Mouse (Mus musculus): ENCODE data around the gene 4931409K22Rik. TPM values are rescaled to one million over a fixed set of nuclear protein-coding genes. Genes with fewer than 3 reads are reported as not detected.
A peak's percentile ranks its signal among the peaks of the same experiment; 100 is the strongest.

4931409K22Rik gene
- total and polyA plus RNA-seq, 2 experiments from 2014 or later: 0.11 TPM; not detected in 1

DNA sequence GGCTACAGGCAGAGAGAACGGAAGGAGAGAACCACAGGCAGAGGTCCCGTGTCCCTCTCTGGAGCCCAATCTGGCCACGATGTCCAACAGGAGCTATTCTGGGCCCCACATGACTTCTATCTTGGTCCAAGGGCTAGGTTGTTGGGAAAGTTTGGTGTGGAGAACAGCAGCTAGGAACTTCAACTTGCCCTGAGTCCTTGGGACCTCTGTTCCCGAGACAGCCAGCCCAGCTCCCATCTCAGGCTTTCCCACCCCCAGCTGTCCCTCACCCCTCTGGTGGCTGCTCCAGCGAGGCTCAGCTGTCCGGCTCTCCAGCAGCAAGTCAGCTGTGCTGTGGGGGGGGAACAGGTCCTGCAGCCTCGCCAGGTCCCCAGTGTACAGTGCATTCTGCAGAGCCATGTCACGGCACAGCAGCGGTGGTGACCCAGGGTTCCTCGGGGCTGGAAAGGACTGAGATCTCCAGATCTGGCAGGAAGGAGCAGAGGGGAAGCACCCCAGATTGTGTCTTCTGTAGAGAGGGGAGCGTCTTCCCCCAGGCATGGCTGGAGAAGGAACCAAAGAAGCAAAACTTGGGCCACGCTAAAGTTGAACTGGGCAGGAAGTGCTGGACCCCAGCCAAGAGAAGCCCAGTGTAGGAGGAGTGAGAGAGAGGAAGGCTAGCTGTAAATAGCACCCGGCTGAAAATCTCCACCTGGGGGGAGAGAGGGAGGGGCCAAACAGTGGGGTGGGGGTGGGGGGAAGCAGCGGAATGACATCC lies 16.0 kb downstream of the 4931409K22Rik start, which contains the start of gene Asb10:
TSS of gene Asb10 (minus strand) at position 592 of the 757 bp plus-strand sequence.
- 54% methylated on average over 14 of the region's 14 CpGs for WGBS
- DNase-seq: no peak

DNA sequence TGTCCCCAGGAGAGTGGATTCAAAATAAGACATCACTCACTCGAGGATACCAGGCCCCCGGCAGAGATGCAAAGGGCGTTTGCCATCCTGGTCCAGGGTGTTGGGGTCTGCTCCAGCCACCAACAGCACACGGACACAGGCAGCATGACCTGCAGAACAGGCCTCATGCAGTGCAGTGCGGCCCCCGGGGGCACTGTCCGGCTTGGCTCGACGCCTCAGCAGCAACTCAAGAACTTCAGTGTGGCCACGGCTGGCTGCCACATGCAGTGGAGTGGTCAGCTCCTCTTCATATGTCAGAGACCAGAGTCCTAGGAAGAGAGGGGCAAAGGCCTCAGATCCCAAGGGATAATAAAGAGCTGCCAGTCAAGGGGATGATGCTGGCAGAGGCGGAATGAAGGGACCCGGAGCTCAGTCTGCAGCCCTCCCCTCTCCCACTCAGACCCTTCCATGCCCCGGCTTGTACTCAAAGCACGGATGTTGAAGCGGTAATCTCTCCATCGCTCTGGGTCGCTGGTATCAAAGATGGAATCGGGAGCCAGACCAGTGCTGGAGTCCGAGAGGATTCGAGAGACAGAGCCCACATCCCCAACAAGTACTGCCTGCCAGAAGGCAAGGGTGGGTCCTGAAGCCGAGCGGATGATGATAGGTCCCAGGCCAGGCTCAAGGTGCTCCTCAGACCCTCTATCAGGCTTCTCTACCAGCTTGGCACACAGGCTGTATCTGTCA lies 16.9 kb downstream of the 4931409K22Rik start:
- Histone ChIP-seq H3K27ac (ENCODE audit: low read depth, low read length) (no peak overlapping the region), H3K4me1 (ENCODE audit: insufficient read depth) (no peaks in the 10 kb centered on the region), H3K36me3 (ENCODE audit: insufficient read depth) (no peaks in the 10 kb centered on the region), H3K27me3 (ENCODE audit: insufficient read depth, low read length) (no peaks in the 10 kb centered on the region), H3K4me3 (ENCODE audit: low read depth, low read length) (no peak overlapping the region), H3K4me2 (ENCODE audit: low read depth) (no peak overlapping the region), H3K9ac (no peak overlapping the region), H3K9me3 (ENCODE audit: low read length) (no peaks in the 10 kb centered on the region)
- DNase-seq (no peak), ATAC-seq (no peak)
- WGBS: 83% methylated on average over 22 of the region's 22 CpGs
- TF ChIP-seq CTCF (IDR thresholded peaks at IDR 0.05; ENCODE audit: low read depth): no peak

More for the DNA sequence above, 16.0 kb downstream of the 4931409K22Rik start, which contains the start of gene Asb10:
- Histone ChIP-seq H3K4me3 (ENCODE audit: low read depth, low read length) (no peak within 1 kb of the TSS), H3K9ac (no peak within 1 kb of the TSS), H3K27ac (ENCODE audit: low read depth, low read length) (no peak within 1 kb of the TSS), H3K9me3 (ENCODE audit: low read length) (no peaks in the 10 kb centered on the region), H3K36me3 (ENCODE audit: insufficient read depth) (no peaks in the 10 kb centered on the region), H3K4me2 (ENCODE audit: low read depth) (no peak within 1 kb of the TSS), H3K4me1 (ENCODE audit: insufficient read depth) (no peaks in the 10 kb centered on the region), H3K27me3 (ENCODE audit: insufficient read depth, low read length) (no peaks in the 10 kb centered on the region)
- no peak for ATAC-seq
- no peak for TF ChIP-seq CTCF (IDR thresholded peaks at IDR 0.05; ENCODE audit: low read depth)

DNA sequence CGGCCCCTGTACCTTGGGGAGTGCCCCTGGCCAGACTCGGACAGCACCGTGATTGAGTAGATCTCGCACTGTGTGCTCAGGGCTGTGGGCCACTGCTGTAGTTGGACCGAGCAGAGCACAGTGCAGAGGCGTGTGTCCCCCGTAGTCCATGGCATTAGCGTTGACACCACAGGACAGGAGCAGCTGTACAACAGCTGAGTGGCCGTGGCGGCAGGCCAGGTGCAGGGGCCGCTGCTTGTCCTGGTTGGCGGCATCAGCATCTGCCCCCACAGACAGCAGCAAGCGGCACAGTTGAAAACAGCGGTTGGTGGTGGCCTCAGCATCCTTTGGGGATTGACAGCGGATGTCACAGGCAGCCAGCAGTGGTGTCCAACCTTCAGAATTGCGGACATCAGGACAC lies 19.0 kb downstream of the 4931409K22Rik start:
- DNase-seq: no peak
- Histone ChIP-seq H3K9ac (no peak overlapping the region), H3K27ac (ENCODE audit: low read depth, low read length) (no peak overlapping the region), H3K4me2 (ENCODE audit: low read depth) (no peak overlapping the region), H3K9me3 (ENCODE audit: low read length) (no peaks in the 10 kb centered on the region), H3K27me3 (ENCODE audit: insufficient read depth, low read length) (no peaks in the 10 kb centered on the region), H3K4me1 (ENCODE audit: insufficient read depth) (no peaks in the 10 kb centered on the region), H3K36me3 (ENCODE audit: insufficient read depth) (no peaks in the 10 kb centered on the region), H3K4me3 (ENCODE audit: low read depth, low read length) (no peak overlapping the region)
- no peak for TF ChIP-seq CTCF (IDR thresholded peaks at IDR 0.05; ENCODE audit: low read depth)
- ATAC-seq: no peak
- WGBS: 61% methylated on average over 16 of the region's 16 CpGs

DNA sequence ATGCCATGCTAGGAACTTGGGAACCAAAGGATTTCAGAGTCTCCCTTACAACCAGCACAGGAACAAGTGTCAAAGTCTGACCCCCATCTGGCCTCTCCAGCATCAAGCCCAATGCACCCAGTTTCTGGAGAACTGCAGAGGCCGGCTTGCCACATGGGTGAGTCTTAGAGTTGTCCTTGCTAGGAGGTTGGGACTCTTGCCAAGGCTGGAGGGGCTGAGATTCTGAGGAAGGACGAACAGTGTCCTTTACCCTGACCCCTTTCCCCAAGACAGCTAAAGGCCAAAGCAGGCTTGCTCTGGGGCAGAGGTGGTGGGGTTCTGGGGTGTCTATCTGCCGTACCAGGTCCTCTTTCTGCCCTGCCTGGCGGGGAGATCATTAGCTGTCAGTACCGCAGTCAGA lies 20.1 kb downstream of the 4931409K22Rik start:
- no peaks in the 10 kb centered on the region for H3K36me3 ChIP-seq (ENCODE audit: insufficient read depth)
- no peak overlapping the region for H3K27ac ChIP-seq (ENCODE audit: low read depth, low read length)
- no peak for TF ChIP-seq CTCF (IDR thresholded peaks at IDR 0.05; ENCODE audit: low read depth)
- WGBS: 46% methylated on average over 5 of the region's 5 CpGs
- no peak overlapping the region for H3K4me2 ChIP-seq (ENCODE audit: low read depth)
- H3K4me3 ChIP-seq (ENCODE audit: low read depth, low read length): no peak overlapping the region
- ATAC-seq: no peak
- H3K27me3 ChIP-seq (ENCODE audit: insufficient read depth, low read length): no peaks in the 10 kb centered on the region
- no peaks in the 10 kb centered on the region for H3K4me1 ChIP-seq (ENCODE audit: insufficient read depth)
- H3K9me3 ChIP-seq (ENCODE audit: low read length): no peaks in the 10 kb centered on the region
- no peak for DNase-seq
- no peak overlapping the region for H3K9ac ChIP-seq

DNA sequence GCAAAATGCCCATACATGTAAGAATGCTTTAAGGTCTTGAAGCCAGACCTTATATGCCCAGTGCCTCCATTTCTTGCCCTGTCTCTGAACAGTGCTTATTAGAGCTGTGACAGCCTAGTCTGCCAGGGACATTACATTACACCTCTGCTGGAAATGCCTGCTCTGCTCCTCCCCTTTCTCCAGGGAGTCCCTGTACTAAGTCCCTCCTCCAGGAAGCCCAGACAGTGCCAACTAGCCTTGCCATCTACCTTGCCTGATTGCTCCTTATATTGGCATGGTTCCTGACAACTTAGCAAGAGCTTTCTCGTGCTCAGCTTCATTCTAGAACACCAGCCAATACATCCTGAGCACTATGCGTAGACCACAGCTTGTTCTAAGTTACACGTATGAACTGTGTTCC lies 20.9 kb downstream of the 4931409K22Rik start:
- H3K36me3 ChIP-seq (ENCODE audit: insufficient read depth): no peaks in the 10 kb centered on the region
- no peaks in the 10 kb centered on the region for H3K9me3 ChIP-seq (ENCODE audit: low read length)
- H3K27ac ChIP-seq (ENCODE audit: low read depth, low read length): no peak overlapping the region
- DNase-seq (no peak), ATAC-seq (no peak)
- H3K4me3 ChIP-seq (ENCODE audit: low read depth, low read length): no peak overlapping the region
- 66% methylated on average over 3 of the region's 3 CpGs for WGBS
- H3K4me1 ChIP-seq (ENCODE audit: insufficient read depth): no peaks in the 10 kb centered on the region
- no peaks in the 10 kb centered on the region for H3K27me3 ChIP-seq (ENCODE audit: insufficient read depth, low read length)
- H3K4me2 ChIP-seq (ENCODE audit: low read depth): no peak overlapping the region
- H3K9ac ChIP-seq: no peak overlapping the region
- no peak for TF ChIP-seq CTCF (IDR thresholded peaks at IDR 0.05; ENCODE audit: low read depth)

DNA sequence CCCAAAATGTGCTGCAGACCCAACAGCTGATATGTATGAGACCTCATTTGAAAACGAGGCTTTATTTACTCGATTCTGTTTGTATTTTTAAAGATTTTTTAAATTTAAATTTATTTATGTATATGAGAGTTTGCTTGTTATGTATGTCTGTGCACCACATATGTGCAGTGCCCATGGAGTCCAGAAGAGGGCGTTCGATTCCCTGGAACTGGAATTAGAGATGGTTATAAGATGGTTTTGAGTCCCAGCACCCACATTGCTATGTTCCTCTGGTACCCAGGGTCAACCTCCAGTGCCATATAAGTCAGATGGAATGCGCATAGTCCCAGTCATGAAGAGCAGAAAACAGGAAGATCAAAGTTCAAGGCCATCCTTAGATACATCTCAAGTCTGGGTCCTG lies 22.3 kb downstream of the 4931409K22Rik start:
- 61% methylated on average over 5 of the region's 5 CpGs for WGBS
- H3K27ac ChIP-seq (ENCODE audit: low read depth, low read length): no peak overlapping the region
- no peaks in the 10 kb centered on the region for H3K4me1 ChIP-seq (ENCODE audit: insufficient read depth)
- DNase-seq (no peak), ATAC-seq (no peak)
- H3K4me3 ChIP-seq (ENCODE audit: low read depth, low read length): no peak overlapping the region
- TF ChIP-seq CTCF (IDR thresholded peaks at IDR 0.05; ENCODE audit: low read depth): peak; percentile 24; the same call in 1 of the 2 replicates
- H3K9ac ChIP-seq: no peak overlapping the region
- H3K4me2 ChIP-seq (ENCODE audit: low read depth): no peak overlapping the region
- 0 out of 2 replicates have a peak, but pooled peaks cover 5% of the 10 kb centered on the region for H3K27me3 ChIP-seq (ENCODE audit: insufficient read depth, low read length)
- H3K9me3 ChIP-seq (ENCODE audit: low read length): no peaks in the 10 kb centered on the region
- no peaks in the 10 kb centered on the region for H3K36me3 ChIP-seq (ENCODE audit: insufficient read depth)

DNA sequence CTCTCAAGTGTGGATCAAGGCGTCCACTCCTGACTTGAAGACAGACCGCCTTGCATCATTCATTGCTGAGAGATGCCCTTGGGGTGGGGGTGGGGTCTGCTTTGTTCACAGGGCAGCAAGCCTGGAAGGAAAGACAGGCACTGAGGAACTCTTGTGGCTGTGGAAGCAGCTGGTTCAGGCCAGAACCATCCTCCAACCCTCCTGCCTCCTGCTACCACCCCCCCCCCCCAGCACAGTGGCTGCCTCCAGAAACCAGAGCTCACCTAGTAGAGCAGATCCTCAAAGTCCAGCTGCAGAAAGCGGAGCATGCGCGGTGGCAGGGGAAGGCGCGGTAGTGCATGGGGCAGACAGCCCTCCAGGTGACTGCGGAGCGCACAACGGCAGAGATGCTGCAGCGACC lies 23.2 kb downstream of the 4931409K22Rik start:
- Histone ChIP-seq H3K4me2 (ENCODE audit: low read depth) (no peak overlapping the region), H3K4me3 (ENCODE audit: low read depth, low read length) (no peak overlapping the region), H3K36me3 (ENCODE audit: insufficient read depth) (no peaks in the 10 kb centered on the region), H3K27me3 (ENCODE audit: insufficient read depth, low read length) (peaks cover 13% of the 10 kb centered on the region), H3K4me1 (ENCODE audit: insufficient read depth) (no peaks in the 10 kb centered on the region), H3K9ac (no peak overlapping the region), H3K27ac (ENCODE audit: low read depth, low read length) (no peak overlapping the region), H3K9me3 (ENCODE audit: low read length) (no peaks in the 10 kb centered on the region)
- 57% methylated on average over 11 of the region's 11 CpGs for WGBS
- DNase-seq: no peak
- no peak for TF ChIP-seq CTCF (IDR thresholded peaks at IDR 0.05; ENCODE audit: low read depth)
- no peak for ATAC-seq

Measured in forebrain, postnatal 0 days (tissue).